Mouse (Mus musculus) midbrain, embryonic 11.5 days (tissue): ENCODE measurements at regions not wholly inside any gene's neighbourhood (a gene's known extent, or its start where the extent isn't known, plus 50 kb on each side); places are given as distances from the start of the nearest gene placed in this dataset.
A peak's percentile ranks its signal among the peaks of the same experiment; 100 is the strongest.

ENCODE experiments used
- ATAC-seq: fragments of 200-750 bp; cut with Nextera tagmentation; 2 replicates; pipeline ENCODE4 v1.8.0; 2017; ENCODE audit warnings: moderate TSS enrichment, moderate library complexity; ENCODE audit not compliant: low FRiP score
- DNase-seq: peaks from one replicate; pipeline ENCODE4 v3.0.0; 2015; ENCODE audit warnings: low spot score; ENCODE audit errors: missing footprints
- H3K27ac ChIP-seq: fragments of 300-500 bp; sonication (generic); 2 replicates; pipeline ENCODE4 v1.5.1; 2014; ENCODE audit warnings: low read depth, low read length
- H3K27me3 ChIP-seq: fragments of 300-500 bp; sonication (generic); 2 replicates; pipeline ENCODE4 v1.6.1; 2014; ENCODE audit warnings: mild to moderate bottlenecking, low read length, moderate library complexity, mixed read lengths; ENCODE audit not compliant: control insufficient read depth, insufficient read depth
- H3K36me3 ChIP-seq: fragments of 300-500 bp; sonication (generic); 2 replicates; pipeline ENCODE4 v1.6.1; 2014; ENCODE audit warnings: mild to moderate bottlenecking, low read length, moderate library complexity, mixed read lengths; ENCODE audit not compliant: control insufficient read depth, insufficient read depth
- H3K4me1 ChIP-seq: fragments of 300-500 bp; sonication (generic); 2 replicates; pipeline ENCODE4 v1.6.1; 2014; ENCODE audit warnings: low read length; ENCODE audit not compliant: control insufficient read depth, insufficient read depth
- H3K4me2 ChIP-seq: fragments of 300-500 bp; sonication (generic); 2 replicates; pipeline ENCODE4 v1.6.1; 2014; ENCODE audit warnings: mild to moderate bottlenecking, moderate library complexity
- H3K4me3 ChIP-seq: fragments of 300-500 bp; sonication (generic); 2 replicates; pipeline ENCODE4 v1.5.1; 2014; ENCODE audit warnings: low read depth, low read length
- H3K9ac ChIP-seq: fragments of 300-500 bp; sonication (generic); 2 replicates; pipeline ENCODE4 v1.6.1; 2014; ENCODE audit warnings: low read length
- H3K9me3 ChIP-seq: fragments of 300-500 bp; sonication (generic); 2 replicates; pipeline ENCODE4 v1.6.1; 2016; ENCODE audit warnings: low read length; ENCODE audit not compliant: control insufficient read depth
- WGBS: fragments of 180-500 bp; shearing (Covaris S2); extraction: QIAGEN DNeasy Blood & Tissue Kit; methylation state at CpG from one replicate; pipeline ENCODE4 v1.1.7; 2014; 5-methylcytosine and 5-hydroxymethylcytosine counted together

DNA sequence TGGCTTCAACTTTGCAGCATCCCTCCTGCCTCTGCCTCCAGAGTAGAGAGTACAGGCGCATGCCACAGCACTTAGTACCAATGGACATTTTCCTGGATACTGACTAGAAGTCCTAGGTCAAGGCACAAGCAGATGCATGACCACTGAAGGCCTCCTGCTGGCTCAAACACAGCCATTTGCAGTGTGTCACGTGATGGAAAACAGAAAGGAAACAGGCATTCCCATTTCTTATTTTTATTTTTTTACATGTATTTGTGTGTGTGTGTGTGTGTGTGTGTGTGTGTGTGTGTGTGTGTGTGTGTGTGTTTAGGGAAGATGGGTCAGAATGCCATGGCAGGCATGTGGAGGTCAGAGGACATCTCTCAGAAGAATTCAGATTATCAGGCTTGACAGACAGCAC lies 65.6 kb downstream of the Thap12 start:
- no peaks in the 10 kb centered on the region for H3K9me3 ChIP-seq
- H3K9ac ChIP-seq, result no peak overlapping the region
- no peak for ATAC-seq
- no peaks in the 10 kb centered on the region for H3K27me3 ChIP-seq
- WGBS, result 85% methylated on average over 2 of the region's 2 CpGs
- DNase-seq, result no peak
- H3K4me3 ChIP-seq, result no peak overlapping the region
- H3K27ac ChIP-seq, result no peak overlapping the region
- H3K36me3 ChIP-seq, result no peaks in the 10 kb centered on the region
- H3K4me1 ChIP-seq, result no peaks in the 10 kb centered on the region; the same call in 1 of the 2 replicates
- H3K4me2 ChIP-seq, result no peak overlapping the region

DNA sequence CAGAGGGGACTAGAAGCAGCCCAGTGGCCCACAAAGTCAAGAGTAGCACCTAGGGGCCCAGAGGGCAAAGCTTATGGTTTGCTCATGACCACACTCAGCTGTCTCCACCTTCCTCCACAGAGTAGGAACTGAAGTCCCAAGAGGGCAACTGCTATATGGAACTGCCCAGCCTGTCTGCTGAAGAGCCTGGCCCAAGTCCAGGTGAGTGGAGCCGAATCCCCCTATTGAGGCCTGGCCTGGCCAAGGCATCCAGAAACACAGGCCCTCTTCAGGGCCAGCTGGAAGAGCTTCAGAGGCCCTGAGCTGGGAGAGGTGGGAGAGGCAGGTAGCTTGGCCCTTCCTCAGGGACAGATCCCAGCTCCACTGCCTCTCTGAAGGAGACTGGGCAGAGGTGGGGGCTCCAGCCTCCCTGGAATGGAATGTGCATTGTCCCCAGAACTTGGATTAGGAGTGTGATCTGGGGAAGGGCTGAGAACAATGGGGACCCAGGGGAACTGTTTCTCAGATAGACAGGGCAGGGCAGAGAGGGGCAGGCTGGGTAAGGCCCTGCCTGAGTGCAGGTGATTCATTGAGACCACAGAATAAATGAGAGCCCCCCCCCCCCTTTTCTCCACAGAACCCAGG lies 65.7 kb upstream of the Wnt11 start:
- no peak overlapping the region for H3K27ac ChIP-seq

DNA sequence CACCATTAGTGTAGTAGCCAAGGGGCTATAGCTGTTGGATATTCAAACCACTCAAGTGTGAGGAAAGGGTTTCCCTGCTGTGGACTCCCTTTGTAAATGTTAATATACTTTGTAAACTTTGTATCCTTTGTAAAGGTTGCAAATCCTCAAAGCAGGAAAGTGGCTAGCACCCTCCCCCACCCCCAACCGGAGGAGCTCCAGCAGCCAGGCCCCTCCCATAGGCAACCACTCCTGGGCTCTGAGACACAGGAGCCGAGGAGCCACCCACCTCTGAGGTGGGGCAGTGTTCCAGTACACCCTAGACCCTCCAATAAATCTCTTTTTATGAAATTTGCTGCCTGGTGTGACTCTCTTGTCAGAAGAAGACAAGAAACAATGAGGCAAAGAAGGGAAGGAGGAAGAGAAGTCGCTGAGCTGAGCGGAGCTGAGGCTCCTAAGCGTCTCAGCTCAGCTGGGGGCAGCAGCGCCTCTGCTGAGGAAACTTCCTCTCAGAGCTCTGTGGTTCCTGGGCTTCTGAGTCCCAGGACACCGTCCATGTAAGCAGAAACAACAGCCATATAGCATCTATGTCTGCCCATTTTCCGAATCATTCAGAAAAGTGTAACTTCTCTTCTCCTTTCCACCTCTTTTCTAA lies 64.5 kb upstream of the Wnt11 start:
- Histone ChIP-seq H3K27me3 (no peaks in the 10 kb centered on the region), H3K27ac (no peak overlapping the region), H3K4me2 (no peak overlapping the region; the same call in 1 of the 2 replicates), H3K9ac (no peak overlapping the region), H3K4me1 (no peaks in the 10 kb centered on the region; the same call in 1 of the 2 replicates), H3K36me3 (no peaks in the 10 kb centered on the region), H3K4me3 (no peak overlapping the region), H3K9me3 (no peaks in the 10 kb centered on the region)
- DNase-seq, result peak; percentile 89
- ATAC-seq, result no peak
- 7% methylated on average over 8 of the region's 8 CpGs for WGBS

More for the DNA sequence above, 65.7 kb upstream of the Wnt11 start:
- H3K27me3 ChIP-seq, result no peaks in the 10 kb centered on the region
- 75% methylated on average over 1 of the region's 1 CpGs for WGBS
- no peak for ATAC-seq
- no peak overlapping the region for H3K4me2 ChIP-seq
- H3K9me3 ChIP-seq, result no peaks in the 10 kb centered on the region
- no peaks in the 10 kb centered on the region; the same call in 1 of the 2 replicates for H3K4me1 ChIP-seq
- H3K4me3 ChIP-seq, result no peak overlapping the region
- no peaks in the 10 kb centered on the region for H3K36me3 ChIP-seq
- no peak for DNase-seq
- H3K9ac ChIP-seq, result no peak overlapping the region

DNA sequence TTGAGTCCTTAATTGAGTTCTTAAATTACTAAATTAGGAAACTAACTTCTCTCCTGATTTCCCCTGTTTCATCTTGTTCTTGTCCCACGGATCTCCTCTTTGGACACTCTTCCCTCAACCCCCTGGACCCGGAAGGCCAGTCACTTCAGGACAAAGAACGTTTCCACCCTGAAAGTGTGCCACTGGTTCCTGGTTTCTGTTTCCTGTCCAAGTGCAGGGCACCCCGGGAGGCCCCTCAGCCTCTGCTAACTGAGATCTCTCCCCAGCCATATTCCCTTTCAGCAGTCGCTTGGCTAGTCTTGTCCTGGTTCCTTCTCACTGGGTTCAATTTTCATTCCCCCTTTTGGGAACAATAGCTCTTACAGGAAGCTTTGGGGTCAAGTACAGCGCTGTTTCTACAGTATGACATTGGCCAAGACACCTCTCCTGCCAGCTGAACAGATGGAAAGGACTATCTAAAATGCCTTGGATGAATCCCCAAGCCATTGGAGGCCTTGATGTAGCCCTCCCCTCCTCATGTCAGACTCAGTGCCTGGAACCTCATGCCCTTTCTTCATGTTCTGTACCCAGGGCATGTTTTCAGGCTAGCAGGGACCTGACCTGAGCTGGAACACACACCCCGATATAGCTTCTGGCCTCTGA lies 63.7 kb upstream of the Wnt11 start:
- Histone ChIP-seq H3K36me3 (no peaks in the 10 kb centered on the region), H3K9ac (no peak overlapping the region), H3K27ac (no peak overlapping the region), H3K4me3 (no peak overlapping the region), H3K4me2 (no peak overlapping the region), H3K9me3 (no peaks in the 10 kb centered on the region), H3K4me1 (no peaks in the 10 kb centered on the region; the same call in 1 of the 2 replicates), H3K27me3 (no peaks in the 10 kb centered on the region)
- DNase-seq (no peak), ATAC-seq (no peak)
- WGBS, result 48% methylated on average over 7 of the region's 7 CpGs

DNA sequence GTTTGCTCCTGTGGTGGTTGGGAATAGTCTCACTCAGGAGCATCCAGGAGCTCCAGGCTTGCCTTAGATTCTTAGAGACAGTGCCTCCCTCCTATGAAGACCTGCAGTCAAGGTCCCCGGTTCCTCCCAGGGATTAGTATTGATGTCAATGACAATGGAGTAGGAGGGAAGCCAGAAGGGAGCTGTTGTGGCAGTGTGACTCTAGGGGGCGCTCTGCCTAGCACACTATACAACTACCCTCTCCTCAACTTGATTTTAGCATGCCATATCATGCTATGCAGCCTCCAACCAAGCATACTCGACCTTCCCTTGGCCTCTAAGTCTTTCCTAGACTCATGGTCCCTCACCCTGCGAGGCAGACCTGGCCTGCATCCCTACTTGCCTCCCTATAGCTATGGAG lies 60.3 kb upstream of the Wnt11 start:
- 54% methylated on average over 4 of the region's 4 CpGs for WGBS
- no peak overlapping the region for H3K4me2 ChIP-seq
- H3K4me1 ChIP-seq, result no peaks in the 10 kb centered on the region; the same call in 1 of the 2 replicates
- H3K27me3 ChIP-seq, result no peaks in the 10 kb centered on the region
- no peak for DNase-seq
- H3K9me3 ChIP-seq, result no peaks in the 10 kb centered on the region
- no peak for ATAC-seq
- H3K9ac ChIP-seq, result no peak overlapping the region
- no peaks in the 10 kb centered on the region for H3K36me3 ChIP-seq
- H3K4me3 ChIP-seq, result no peak overlapping the region
- H3K27ac ChIP-seq, result no peak overlapping the region

DNA sequence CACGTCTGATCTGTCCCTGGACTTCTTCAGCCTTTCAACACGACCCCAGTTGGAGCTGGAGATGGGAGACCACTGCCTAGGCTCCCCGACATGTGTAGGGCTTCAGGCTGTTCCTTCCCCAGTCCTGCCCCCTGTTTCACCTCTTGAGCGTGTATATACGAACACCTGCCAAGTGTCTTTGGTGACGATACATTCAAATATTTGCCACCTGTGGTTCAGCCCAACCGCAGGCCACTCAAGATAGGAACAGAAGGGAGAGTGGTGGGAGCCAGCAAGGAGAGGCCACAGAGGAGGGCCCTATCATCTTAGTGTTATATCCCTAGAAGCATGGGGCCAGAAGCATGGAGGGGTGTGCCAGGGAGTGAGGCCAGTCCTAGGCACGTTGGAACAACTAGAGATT lies 59.9 kb upstream of the Wnt11 start:
- Histone ChIP-seq H3K4me3 (no peak overlapping the region), H3K4me2 (no peak overlapping the region), H3K9me3 (no peaks in the 10 kb centered on the region), H3K36me3 (no peaks in the 10 kb centered on the region), H3K9ac (no peak overlapping the region), H3K27me3 (no peaks in the 10 kb centered on the region), H3K4me1 (no peaks in the 10 kb centered on the region; the same call in 1 of the 2 replicates), H3K27ac (no peak overlapping the region)
- no peak for DNase-seq
- ATAC-seq, result no peak
- WGBS, result 83% methylated on average over 8 of the region's 8 CpGs

DNA sequence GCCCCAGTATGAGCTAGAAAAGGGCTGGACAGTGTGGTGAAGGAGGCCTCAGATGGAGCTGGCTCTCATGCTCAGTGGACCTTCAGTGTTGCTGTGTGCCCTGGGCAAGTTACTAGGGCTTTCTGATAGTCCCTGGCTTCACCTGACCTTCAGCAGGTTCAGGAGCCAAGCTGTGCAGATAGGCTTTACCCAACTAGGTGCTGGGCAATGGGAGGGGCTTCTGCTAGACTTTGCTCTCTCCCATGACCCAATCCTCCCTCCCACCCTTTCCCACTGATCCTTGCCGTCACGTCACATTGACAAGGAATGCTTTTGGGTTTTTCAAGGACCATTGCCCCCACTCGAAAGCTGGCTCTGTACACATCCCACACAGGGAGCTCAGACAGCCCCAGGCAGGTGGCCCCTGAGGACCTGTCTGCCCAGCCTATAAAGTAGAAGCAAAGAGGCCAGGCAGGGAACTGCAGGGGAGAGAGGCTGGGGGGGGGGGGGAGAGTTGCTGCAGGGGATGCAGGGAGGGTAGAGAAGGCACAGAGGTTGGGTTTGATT lies 57.5 kb upstream of the Wnt11 start:
- no peak overlapping the region for H3K27ac ChIP-seq
- DNase-seq (no peak), ATAC-seq (no peak)
- H3K9ac ChIP-seq, result no peak overlapping the region
- no peaks in the 10 kb centered on the region for H3K9me3 ChIP-seq
- H3K4me2 ChIP-seq, result no peak overlapping the region
- H3K4me1 ChIP-seq, result no peaks in the 10 kb centered on the region
- 41% methylated on average over 3 of the region's 3 CpGs for WGBS
- no peak overlapping the region for H3K4me3 ChIP-seq
- H3K27me3 ChIP-seq, result no peaks in the 10 kb centered on the region
- no peaks in the 10 kb centered on the region for H3K36me3 ChIP-seq

DNA sequence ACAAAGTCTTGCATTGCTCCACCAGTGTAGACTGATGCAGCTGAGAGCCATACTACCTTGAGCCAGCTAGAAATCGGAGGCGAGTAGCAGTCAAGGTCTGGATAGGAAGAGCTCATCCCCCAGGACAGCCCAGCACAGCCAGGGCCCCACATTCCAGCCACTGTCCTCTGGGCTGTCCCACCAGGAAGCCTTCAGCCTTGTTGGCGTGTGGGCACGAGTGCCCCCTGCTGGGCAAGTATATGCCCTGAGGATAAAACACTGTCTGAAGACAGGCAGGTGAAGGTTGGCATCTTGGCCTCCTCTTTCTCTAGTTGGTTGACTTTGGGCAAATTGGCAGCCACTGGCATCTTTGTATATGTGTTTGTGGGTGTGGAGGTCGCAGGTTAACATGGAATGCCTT lies 56.0 kb upstream of the Wnt11 start:
- no peak for DNase-seq
- no peak overlapping the region for H3K27ac ChIP-seq

DNA sequence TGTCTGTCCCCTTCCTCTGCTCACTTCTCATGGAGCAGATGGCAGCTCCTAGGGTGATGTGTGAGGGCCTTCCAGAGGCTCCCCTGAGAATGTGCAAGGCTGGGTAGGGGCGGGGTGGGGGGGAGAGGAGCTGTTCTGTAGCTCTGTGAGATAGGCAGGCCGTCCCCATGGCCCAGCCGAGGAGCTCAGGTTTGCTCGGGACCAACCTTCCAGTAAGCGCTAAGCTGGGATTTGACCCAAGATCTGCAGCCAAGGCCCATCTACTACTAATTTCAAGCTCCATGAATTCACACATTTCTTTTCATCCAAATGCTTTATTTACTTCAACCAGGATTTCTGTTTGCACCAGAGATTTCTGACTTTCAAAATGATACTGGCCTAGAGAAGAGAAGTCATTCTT lies 51.4 kb upstream of the Wnt11 start:
- H3K27ac ChIP-seq, result no peak overlapping the region; the same call in 1 of the 2 replicates
- no peaks in the 10 kb centered on the region for H3K36me3 ChIP-seq
- no peak overlapping the region for H3K4me2 ChIP-seq
- ATAC-seq (no peak), DNase-seq (no peak)
- H3K27me3 ChIP-seq, result no peaks in the 10 kb centered on the region
- 64% methylated on average over 5 of the region's 5 CpGs for WGBS
- no peaks in the 10 kb centered on the region for H3K9me3 ChIP-seq
- peaks cover 11% of the 10 kb centered on the region for H3K4me1 ChIP-seq
- no peak overlapping the region for H3K9ac ChIP-seq
- no peak overlapping the region for H3K4me3 ChIP-seq

More for the DNA sequence above, 56.0 kb upstream of the Wnt11 start:
- WGBS, result 22% methylated on average over 5 of the region's 5 CpGs
- Histone ChIP-seq H3K4me3 (no peak overlapping the region), H3K4me2 (no peak overlapping the region), H3K4me1 (peaks cover 5% of the 10 kb centered on the region; the same call in 1 of the 2 replicates), H3K36me3 (no peaks in the 10 kb centered on the region), H3K9me3 (no peaks in the 10 kb centered on the region), H3K9ac (no peak overlapping the region), H3K27me3 (no peaks in the 10 kb centered on the region)
- ATAC-seq, result peak; percentile 55; the same call in 1 of the 2 replicates
